Mouse (Mus musculus): ENCODE results near the gene Zfp553. TPM values are rescaled to one million over a fixed set of nuclear protein-coding genes. Genes with fewer than 3 reads are reported as not detected.

Zfp553 gene
- polyA plus RNA-seq, 1 experiment from 2014 or later: 31.9 TPM

DNA sequence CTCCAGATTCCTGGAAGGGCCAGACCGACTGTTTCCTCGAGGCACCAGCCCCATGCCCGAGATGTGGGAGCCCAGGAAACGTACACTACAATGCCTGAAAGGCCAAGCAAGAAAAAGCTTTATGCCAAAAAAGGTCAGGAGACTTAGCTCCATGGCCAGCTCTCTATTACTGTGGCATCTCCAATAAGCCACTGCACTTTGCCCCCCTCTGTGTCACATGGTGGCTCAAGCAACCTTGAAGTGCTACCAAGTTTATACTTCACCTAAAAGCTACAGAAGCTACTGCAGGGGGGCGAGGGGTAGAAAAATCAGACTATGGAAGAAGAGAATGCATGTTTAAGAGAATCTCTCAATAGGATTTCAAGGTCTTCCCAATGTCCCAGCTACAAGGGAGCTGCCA lies 39.9 kb upstream of the Zfp553 start:
- Histone ChIP-seq H3K27ac (replicated peaks; ENCODE audit: low read depth, low read length) (no peak overlapping the region), H3K36me3 (ENCODE audit: control insufficient read depth, insufficient read depth, low read length) (peaks cover 54% of the 10 kb centered on the region), H3K4me2 (ENCODE audit: low read length) (no peak overlapping the region), H3K9me3 (ENCODE audit: control insufficient read depth, low read length) (no peaks in the 10 kb centered on the region), H3K27me3 (ENCODE audit: control insufficient read depth, insufficient read depth, low read length) (no peaks in the 10 kb centered on the region), H3K9ac (replicated peaks; ENCODE audit: low read length) (no peak overlapping the region), H3K4me3 (replicated peaks; ENCODE audit: low read depth, low read length) (no peak overlapping the region), H3K4me1 (ENCODE audit: control insufficient read depth, insufficient read depth, low read length) (peaks cover 15% of the 10 kb centered on the region)
- DNase-seq: no peak
- WGBS: 95% methylated on average over 5 of the region's 5 CpGs
- ATAC-seq (ENCODE audit: low FRiP score, low TSS enrichment): no peak

DNA sequence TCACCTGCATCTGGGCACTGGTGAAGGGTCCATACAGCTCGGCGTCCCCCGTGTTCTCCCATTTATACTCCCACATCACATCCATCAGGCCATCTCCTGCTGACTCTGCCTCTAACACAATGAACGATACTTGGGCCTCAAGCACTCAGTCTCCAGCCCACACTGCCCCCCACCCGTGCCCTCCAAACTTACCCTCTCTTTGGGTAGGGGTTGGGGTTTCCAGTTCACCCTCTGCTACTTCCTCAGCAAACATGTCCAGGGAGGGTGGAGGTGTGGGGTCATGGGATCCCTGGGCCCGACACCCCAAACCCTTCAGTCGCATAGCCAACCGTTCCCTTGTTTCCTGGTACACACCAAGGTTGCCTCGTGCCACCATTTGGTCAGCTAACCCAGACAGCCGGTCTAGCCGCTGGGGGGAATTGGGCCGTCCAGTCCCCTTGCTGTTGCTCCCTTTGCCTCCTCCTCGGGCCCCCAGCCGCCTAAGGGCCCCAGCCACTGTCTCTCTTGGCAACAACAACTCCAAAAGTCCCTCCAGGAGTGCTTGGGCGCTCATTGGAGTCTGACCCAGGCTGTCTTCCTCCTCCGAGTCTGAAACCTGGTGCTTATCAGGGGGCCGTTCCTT lies 38.7 kb upstream of the Zfp553 start:
- no peak overlapping the region; the same call in 1 of the 2 replicates for H3K9ac ChIP-seq (replicated peaks; ENCODE audit: low read length)
- no peaks in the 10 kb centered on the region for H3K27me3 ChIP-seq (ENCODE audit: control insufficient read depth, insufficient read depth, low read length)
- peaks cover 15% of the 10 kb centered on the region for H3K4me1 ChIP-seq (ENCODE audit: control insufficient read depth, insufficient read depth, low read length)
- 96% methylated on average over 17 of the region's 17 CpGs for WGBS
- H3K36me3 ChIP-seq (ENCODE audit: control insufficient read depth, insufficient read depth, low read length): peaks cover 66% of the 10 kb centered on the region
- peak overlapping the region; percentile 65; the same call in 1 of the 2 replicates for H3K4me2 ChIP-seq (ENCODE audit: low read length)
- no peak for DNase-seq
- H3K27ac ChIP-seq (replicated peaks; ENCODE audit: low read depth, low read length): no peak overlapping the region
- no peaks in the 10 kb centered on the region for H3K9me3 ChIP-seq (ENCODE audit: control insufficient read depth, low read length)
- H3K4me3 ChIP-seq (replicated peaks; ENCODE audit: low read depth, low read length): peak overlapping the region; percentile 75
- no peak for ATAC-seq (ENCODE audit: low FRiP score, low TSS enrichment)

DNA sequence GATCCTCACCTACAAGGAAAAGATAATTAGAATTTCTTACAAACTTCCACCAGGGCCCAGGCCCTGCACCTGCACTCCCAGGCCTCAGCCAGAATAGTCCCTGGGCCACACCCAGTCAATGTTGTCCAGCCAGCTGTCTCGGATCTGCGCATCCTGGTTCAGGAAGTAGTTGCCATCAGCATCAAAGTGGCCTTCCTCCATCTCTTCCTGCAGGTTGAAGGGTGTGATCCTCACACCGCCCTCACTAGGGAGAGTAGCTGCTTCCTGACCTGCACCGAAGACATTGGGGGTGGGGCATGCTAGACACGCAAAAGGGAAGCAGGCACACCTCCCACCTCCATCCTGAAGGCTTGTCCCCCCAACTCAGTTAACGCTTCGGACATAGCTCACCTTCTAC lies 38.2 kb upstream of the Zfp553 start:
- ATAC-seq (ENCODE audit: low FRiP score, low TSS enrichment) (no peak), DNase-seq (no peak)
- no peaks in the 10 kb centered on the region for H3K27me3 ChIP-seq (ENCODE audit: control insufficient read depth, insufficient read depth, low read length)
- 85% methylated on average over 7 of the region's 7 CpGs for WGBS
- peaks cover 71% of the 10 kb centered on the region for H3K36me3 ChIP-seq (ENCODE audit: control insufficient read depth, insufficient read depth, low read length)
- H3K9me3 ChIP-seq (ENCODE audit: control insufficient read depth, low read length): no peaks in the 10 kb centered on the region
- peaks cover 15% of the 10 kb centered on the region for H3K4me1 ChIP-seq (ENCODE audit: control insufficient read depth, insufficient read depth, low read length)
- H3K4me2 ChIP-seq (ENCODE audit: low read length): peak overlapping the region; percentile 65
- H3K27ac ChIP-seq (replicated peaks; ENCODE audit: low read depth, low read length): no peak overlapping the region
- peak overlapping the region; percentile 75 for H3K4me3 ChIP-seq (replicated peaks; ENCODE audit: low read depth, low read length)
- H3K9ac ChIP-seq (replicated peaks; ENCODE audit: low read length): peak overlapping the region; percentile 68; the same call in 1 of the 2 replicates

DNA sequence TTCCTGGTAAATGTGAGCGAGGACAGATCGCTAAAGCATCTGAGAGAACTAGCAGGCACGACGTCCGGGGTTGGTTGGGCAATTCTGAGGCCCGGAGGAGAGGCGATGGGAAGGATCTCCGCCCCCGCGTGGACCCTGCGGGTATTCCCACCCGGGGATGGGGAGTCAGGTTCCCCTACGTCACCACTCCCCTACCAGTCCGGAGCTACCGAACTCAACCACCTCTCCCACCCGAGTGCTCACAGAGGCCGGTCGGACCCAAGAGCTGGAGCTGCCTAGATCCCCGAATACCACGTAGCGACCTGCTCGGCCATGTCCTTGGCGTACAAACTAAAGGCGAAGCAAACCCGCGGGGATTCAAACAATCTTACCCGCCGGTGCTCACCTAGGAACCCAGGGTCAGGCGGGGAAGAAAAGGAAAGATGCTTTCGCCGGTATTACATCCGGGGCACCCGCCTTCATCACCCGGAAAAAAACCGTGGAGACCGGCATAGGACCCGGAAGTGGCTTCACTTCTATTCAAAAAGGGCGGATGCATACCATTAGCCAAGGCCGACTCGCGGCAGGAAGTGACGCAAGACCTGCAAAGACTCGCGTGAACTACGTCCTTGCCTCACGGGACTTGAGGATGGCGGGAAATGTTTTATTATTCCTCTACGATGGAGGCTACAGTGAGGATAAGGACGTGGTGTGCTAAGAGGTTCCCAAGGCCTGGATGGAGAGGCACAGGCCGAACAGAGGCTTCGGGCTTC lies 37.1 kb upstream of the Zfp553 start, which contains the start of gene Cd2bp2:
Gene Cd2bp2 (minus strand): TSS at position 507 of the 752 bp plus-strand sequence.
- H3K27me3 ChIP-seq (ENCODE audit: control insufficient read depth, insufficient read depth, low read length): no peaks in the 10 kb centered on the region
- under 1% methylated on average over 51 of the region's 51 CpGs for WGBS

DNA sequence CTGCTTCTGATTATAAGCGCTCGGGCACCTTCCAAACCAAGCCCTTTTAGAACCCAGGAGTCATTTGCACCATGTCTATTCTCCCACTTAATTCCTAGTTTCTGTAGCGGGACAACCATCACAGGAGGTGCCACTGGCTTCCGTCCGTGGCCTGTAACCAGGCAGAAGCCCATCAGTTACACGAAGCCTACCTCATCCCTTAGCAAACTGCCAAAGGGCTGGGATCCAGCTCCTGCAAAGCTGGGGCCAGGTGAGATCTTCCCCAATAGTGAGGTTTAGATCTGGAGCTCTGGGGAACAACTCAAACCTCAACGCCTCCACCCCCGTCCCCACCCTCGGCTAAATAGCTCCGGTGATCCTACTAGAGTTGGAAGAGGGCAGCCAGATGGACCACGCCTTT lies 36.4 kb upstream of the Zfp553 start:
- Histone ChIP-seq H3K4me1 (ENCODE audit: control insufficient read depth, insufficient read depth, low read length) (peaks cover 15% of the 10 kb centered on the region), H3K9ac (replicated peaks; ENCODE audit: low read length) (peak overlapping the region; percentile 65), H3K27ac (replicated peaks; ENCODE audit: low read depth, low read length) (peak overlapping the region; percentile 82), H3K4me3 (replicated peaks; ENCODE audit: low read depth, low read length) (peak overlapping the region; percentile 75), H3K9me3 (ENCODE audit: control insufficient read depth, low read length) (no peaks in the 10 kb centered on the region), H3K27me3 (ENCODE audit: control insufficient read depth, insufficient read depth, low read length) (no peaks in the 10 kb centered on the region), H3K4me2 (ENCODE audit: low read length) (peak overlapping the region; percentile 82), H3K36me3 (ENCODE audit: control insufficient read depth, insufficient read depth, low read length) (peaks cover 79% of the 10 kb centered on the region)
- ATAC-seq (ENCODE audit: low FRiP score, low TSS enrichment) (no peak), DNase-seq (no peak)
- 57% methylated on average over 11 of the region's 11 CpGs for WGBS

More for the DNA sequence above, 37.1 kb upstream of the Zfp553 start, which contains the start of gene Cd2bp2:
- H3K36me3 ChIP-seq (ENCODE audit: control insufficient read depth, insufficient read depth, low read length): peaks cover 78% of the 10 kb centered on the region
- peak within 1 kb of the TSS; percentile 87 for H3K27ac ChIP-seq (replicated peaks; ENCODE audit: low read depth, low read length)
- peak within 1 kb of the TSS; percentile 68 for H3K9ac ChIP-seq (replicated peaks; ENCODE audit: low read length)
- H3K9me3 ChIP-seq (ENCODE audit: control insufficient read depth, low read length): no peaks in the 10 kb centered on the region
- peaks cover 15% of the 10 kb centered on the region for H3K4me1 ChIP-seq (ENCODE audit: control insufficient read depth, insufficient read depth, low read length)
- DNase-seq (peak; percentile 99), ATAC-seq (ENCODE audit: low FRiP score, low TSS enrichment) (peak; percentile 97)
- peak within 1 kb of the TSS; percentile 75 for H3K4me3 ChIP-seq (replicated peaks; ENCODE audit: low read depth, low read length)
- H3K4me2 ChIP-seq (ENCODE audit: low read length): peak within 1 kb of the TSS; percentile 82

DNA sequence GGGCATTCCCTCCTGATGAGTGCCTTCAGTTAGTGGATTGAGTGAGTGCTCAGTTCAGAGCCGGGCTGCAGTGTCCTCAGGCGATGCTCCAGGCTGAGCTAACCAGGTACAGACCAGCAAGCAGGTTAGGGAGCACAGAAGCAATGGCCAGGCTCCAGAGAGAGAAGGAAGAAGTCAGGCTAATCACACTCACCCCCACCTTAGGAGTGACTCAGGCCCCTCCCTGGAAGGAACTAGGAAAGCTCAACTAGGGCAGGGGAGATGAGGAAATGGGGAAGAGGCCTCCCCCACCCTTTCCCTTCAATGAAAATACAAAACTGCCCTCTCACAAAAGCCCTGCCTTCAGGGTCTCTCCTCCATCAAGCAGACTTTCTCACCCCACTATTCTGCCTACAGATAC lies 26.3 kb upstream of the Zfp553 start:
- peaks cover 28% of the 10 kb centered on the region for H3K36me3 ChIP-seq (ENCODE audit: control insufficient read depth, insufficient read depth, low read length)
- WGBS: 58% methylated on average over 2 of the region's 2 CpGs
- ATAC-seq (ENCODE audit: low FRiP score, low TSS enrichment) (no peak), DNase-seq (no peak)
- peak overlapping the region; percentile 99 for H3K4me2 ChIP-seq (ENCODE audit: low read length)
- no peaks in the 10 kb centered on the region for H3K27me3 ChIP-seq (ENCODE audit: control insufficient read depth, insufficient read depth, low read length)
- peaks cover 30% of the 10 kb centered on the region for H3K4me1 ChIP-seq (ENCODE audit: control insufficient read depth, insufficient read depth, low read length)
- no peak overlapping the region for H3K27ac ChIP-seq (replicated peaks; ENCODE audit: low read depth, low read length)
- H3K9me3 ChIP-seq (ENCODE audit: control insufficient read depth, low read length): no peaks in the 10 kb centered on the region
- H3K9ac ChIP-seq (replicated peaks; ENCODE audit: low read length): peak overlapping the region; percentile 89
- H3K4me3 ChIP-seq (replicated peaks; ENCODE audit: low read depth, low read length): peak overlapping the region; percentile 94

DNA sequence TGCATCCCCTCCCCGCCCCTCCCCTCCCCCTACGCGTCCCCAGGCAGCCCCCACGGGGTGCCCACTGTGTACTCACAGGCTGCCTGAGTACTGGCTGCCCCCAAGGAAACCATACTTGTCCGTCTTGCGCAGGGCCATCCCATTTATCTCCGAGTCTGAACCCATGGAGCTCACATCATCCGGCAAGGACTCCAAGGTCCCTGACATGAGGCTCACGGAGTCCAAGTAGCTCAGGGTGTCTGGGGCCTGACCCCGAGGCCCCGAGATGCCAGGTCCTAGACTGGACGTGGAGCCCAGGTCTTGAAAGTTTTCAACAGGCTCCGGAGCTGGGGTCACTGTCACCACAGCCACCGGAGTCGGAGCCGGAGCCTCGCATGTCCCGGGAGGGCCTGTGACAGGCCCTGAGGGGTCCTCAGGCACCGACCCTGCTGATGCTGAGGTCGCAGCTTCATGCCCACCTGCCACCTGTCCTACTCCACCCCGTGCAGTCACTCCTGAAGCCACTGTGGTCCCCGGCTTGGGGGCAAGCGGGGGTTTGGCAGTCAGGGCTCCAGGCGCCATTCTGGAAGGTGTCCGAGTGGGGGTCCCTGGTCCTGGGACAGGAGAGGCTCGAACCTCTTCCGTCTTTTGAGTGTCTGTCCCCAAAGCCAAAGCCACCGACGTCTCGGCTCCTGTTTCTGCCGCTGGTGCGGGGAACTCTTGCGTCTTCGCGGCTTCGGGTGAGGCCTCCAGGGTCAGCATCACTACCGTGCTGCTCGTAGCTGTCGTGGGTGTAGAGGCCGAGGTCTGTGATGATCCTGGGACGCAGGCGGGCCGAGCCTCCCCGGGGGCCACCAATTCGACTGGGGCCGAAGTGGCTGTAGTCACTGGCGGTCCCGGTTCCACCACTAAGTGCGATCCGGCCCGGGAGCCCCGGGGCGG lies 25.2 kb upstream of the Zfp553 start:
- Histone ChIP-seq H3K27ac (replicated peaks; ENCODE audit: low read depth, low read length) (peak overlapping the region; percentile 86), H3K9me3 (ENCODE audit: control insufficient read depth, low read length) (no peaks in the 10 kb centered on the region), H3K36me3 (ENCODE audit: control insufficient read depth, insufficient read depth, low read length) (peaks cover 21% of the 10 kb centered on the region), H3K27me3 (ENCODE audit: control insufficient read depth, insufficient read depth, low read length) (no peaks in the 10 kb centered on the region), H3K4me2 (ENCODE audit: low read length) (peak overlapping the region; percentile 99), H3K4me3 (replicated peaks; ENCODE audit: low read depth, low read length) (peak overlapping the region; percentile 94), H3K9ac (replicated peaks; ENCODE audit: low read length) (peak overlapping the region; percentile 89), H3K4me1 (ENCODE audit: control insufficient read depth, insufficient read depth, low read length) (peaks cover 30% of the 10 kb centered on the region)
- ATAC-seq (ENCODE audit: low FRiP score, low TSS enrichment) (peak; percentile 9; the same call in 1 of the 2 replicates), DNase-seq (peak; percentile 27)
- under 1% methylated on average over 52 of the region's 53 CpGs for WGBS

DNA sequence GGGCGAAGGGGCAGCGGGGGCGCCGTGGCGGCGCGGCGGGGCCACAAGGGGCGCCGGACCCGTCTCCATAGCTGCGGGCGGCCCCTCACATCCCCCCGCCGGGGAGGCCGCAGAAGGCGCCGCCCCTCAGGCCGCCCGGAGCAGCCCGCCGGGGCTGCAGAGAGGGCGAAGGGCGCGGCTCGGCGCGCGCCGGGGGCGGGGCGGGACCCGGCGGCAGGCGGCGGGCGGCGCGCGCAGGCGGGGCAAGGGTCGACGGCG lies 24.6 kb upstream of the Zfp553 start, which contains the start of gene Tbc1d10b:
Gene Tbc1d10b (minus strand): TSS at position 174 of the 258 bp plus-strand sequence.
- H3K9ac ChIP-seq (replicated peaks; ENCODE audit: low read length): peak within 1 kb of the TSS; percentile 89
- H3K27me3 ChIP-seq (ENCODE audit: control insufficient read depth, insufficient read depth, low read length): no peaks in the 10 kb centered on the region
- H3K4me3 ChIP-seq (replicated peaks; ENCODE audit: low read depth, low read length): peak within 1 kb of the TSS; percentile 94
- ATAC-seq (ENCODE audit: low FRiP score, low TSS enrichment) (peak; percentile 40), DNase-seq (no peak)
- under 1% methylated on average over 39 of the region's 44 CpGs for WGBS
- H3K36me3 ChIP-seq (ENCODE audit: control insufficient read depth, insufficient read depth, low read length): peaks cover 15% of the 10 kb centered on the region
- peaks cover 30% of the 10 kb centered on the region for H3K4me1 ChIP-seq (ENCODE audit: control insufficient read depth, insufficient read depth, low read length)
- H3K27ac ChIP-seq (replicated peaks; ENCODE audit: low read depth, low read length): peak within 1 kb of the TSS; percentile 86
- H3K9me3 ChIP-seq (ENCODE audit: control insufficient read depth, low read length): no peaks in the 10 kb centered on the region
- peak within 1 kb of the TSS; percentile 99 for H3K4me2 ChIP-seq (ENCODE audit: low read length)

Data from midbrain, embryonic 14.5 days (tissue).